Mouse (Mus musculus) right cerebral cortex, postnatal 36 days (tissue): ENCODE data around the gene Mgat4b.
"Not testable (repeated sequence)": the region's sequence is repeated elsewhere in the genome, so short reads cannot be mapped to it uniquely, and the experiment has no call there.

ENCODE experiments used
- DNase-seq, 2 experiments: peaks; one replicate each; pipeline ENCODE4 v3.0.0; 2022; ENCODE audit warnings: low spot score in 2 of 2, mixed read lengths in 1 of 2

Mgat4b gene

GRCm38 (mm10) chr11:50210505-50211151 lies at the start of gene Mgat4b, which contains the start of gene Sqstm1:
Mgat4b (plus strand) TSS chr11:50210890.
Sqstm1 (minus strand) TSS chr11:50210827.
- DNase-seq: peak; percentile 70 to 71

GRCm38 (mm10) chr11:50161578-50162304 lies 48.9 kb upstream of the Mgat4b start:
- DNase-seq: no peak

GRCm38 (mm10) chr11:50162338-50163050 lies 48.2 kb upstream of the Mgat4b start:
- no peak for DNase-seq

GRCm38 (mm10) chr11:50168352-50168751 lies 42.3 kb upstream of the Mgat4b start:
- DNase-seq: no peak

GRCm38 (mm10) chr11:50174111-50174729 lies 36.5 kb upstream of the Mgat4b start, which contains the start of gene Mrnip:
Mrnip (plus strand) TSS chr11:50174444.
- DNase-seq: not testable (repeated sequence)

GRCm38 (mm10) chr11:50174730-50175187 lies 35.9 kb upstream of the Mgat4b start:
- peak; percentile 97 for DNase-seq

- no peak for DNase-seq
These were observed 34.3 kb upstream of the Mgat4b start for GRCm38 (mm10) chr11:50176351-50176750.

- peak in 1 of 2 experiments; percentile 49 for DNase-seq
These were observed 33.6 kb upstream of the Mgat4b start for GRCm38 (mm10) chr11:50177111-50177510.

- no peak for DNase-seq
These were observed 31.9 kb upstream of the Mgat4b start for GRCm38 (mm10) chr11:50178532-50179488.

GRCm38 (mm10) chr11:50180478-50181231 lies 30.0 kb upstream of the Mgat4b start:
- no peak for DNase-seq

GRCm38 (mm10) chr11:50182702-50183101 lies 28.0 kb upstream of the Mgat4b start:
- DNase-seq: no peak

- no peak for DNase-seq
These were observed 25.9 kb upstream of the Mgat4b start for GRCm38 (mm10) chr11:50184788-50185187.

- no peak for DNase-seq
These were observed 22.0 kb upstream of the Mgat4b start for GRCm38 (mm10) chr11:50188682-50189081.

GRCm38 (mm10) chr11:50190362-50190761 lies 20.3 kb upstream of the Mgat4b start:
- DNase-seq: no peak

- DNase-seq: no peak
These were observed 18.4 kb upstream of the Mgat4b start for GRCm38 (mm10) chr11:50192278-50192677.

GRCm38 (mm10) chr11:50194070-50194469 lies 16.6 kb upstream of the Mgat4b start:
- DNase-seq: no peak

- no peak for DNase-seq
These were observed 15.9 kb upstream of the Mgat4b start for GRCm38 (mm10) chr11:50194793-50195192.

- DNase-seq: no peak
These were observed 13.2 kb upstream of the Mgat4b start for GRCm38 (mm10) chr11:50197500-50197899.

GRCm38 (mm10) chr11:50198219-50198846 lies 12.4 kb upstream of the Mgat4b start:
- no peak for DNase-seq
